Mouse (Mus musculus) heart, postnatal 0 days (tissue): Measurements from ENCODE around the gene Efnb2.

Experiments
- CTCF ChIP-seq: IDR thresholded peaks from 2 replicates; pipeline ENCODE4 v1.5.1; 2016; ENCODE audit warnings: antibody characterized with exemption, control low read depth, low read depth
- EP300 ChIP-seq: IDR thresholded peaks from 2 replicates; pipeline ENCODE4 v1.6.1; 2016; ENCODE audit warnings: antibody characterized with exemption, low read depth

DNA sequence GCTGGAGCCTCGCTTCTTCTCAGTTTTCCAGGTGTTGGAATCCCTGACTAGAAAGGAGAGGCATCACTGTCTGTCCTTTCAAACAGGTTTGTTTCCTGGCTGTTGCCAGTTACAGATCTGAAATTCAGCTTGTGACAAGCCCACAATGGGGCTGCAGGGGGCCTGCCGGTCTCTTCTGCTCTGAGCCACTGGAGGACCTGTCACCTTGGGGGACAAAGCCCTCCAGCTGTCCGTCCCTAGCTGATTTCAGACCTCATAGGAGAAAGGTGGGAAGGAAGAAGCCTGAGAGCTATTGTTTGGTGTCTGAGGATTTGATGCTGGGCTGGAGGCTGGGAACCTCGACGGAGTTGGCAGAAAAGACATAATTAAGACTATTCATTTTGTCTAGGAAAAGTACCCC lies 88.8 kb downstream of the Efnb2 start:
- TF ChIP-seq CTCF (no peak), EP300 (no peak)
